Mouse (Mus musculus): Measurements from ENCODE around the gene Brap. TPM values are rescaled to one million over a fixed set of nuclear protein-coding genes. Genes with fewer than 3 reads are reported as not detected.
"Not testable (repeated sequence)": the region's sequence is repeated elsewhere in the genome, so short reads cannot be mapped to it uniquely, and the experiment has no call there.

Gene Brap
- total and polyA plus RNA-seq, 3 experiments: 16.6 to 29.8 (median 27.8) TPM

- Histone ChIP-seq H3K4me1 (ENCODE audit: control insufficient read depth, insufficient read depth, low read length) (0 out of 2 replicates have a peak, but pooled peaks cover 1% of the 10 kb centered on the region), H3K4me3 (no peak overlapping the region), H3K27me3 (ENCODE audit: control insufficient read depth, insufficient read depth, low read length) (no peaks in the 10 kb centered on the region), H3K79me2 (replicated peaks; ENCODE audit: control insufficient read depth, insufficient read depth, low read length) (no peaks in the 10 kb centered on the region), H3K27ac (no peak overlapping the region), H3K9ac (ENCODE audit: low read depth, low read length) (no peak overlapping the region), H3K36me3 (ENCODE audit: control insufficient read depth, insufficient read depth, low read length) (no peaks in the 10 kb centered on the region)
- TF ChIP-seq CTCF (IDR thresholded peaks at IDR 0.05) (no peak), POLR2A (IDR thresholded peaks at IDR 0.05; ENCODE audit: insufficient read depth, low read depth, low read length) (no peak), EP300 (IDR thresholded peaks at IDR 0.05; ENCODE audit: insufficient read depth, low read depth, low read length) (no peak)
- intact Hi-C loops (cut with DNase I): no loop called here
- WGBS: 91% methylated on average over 3 of the region's 3 CpGs
- no peak for DNase-seq
Measured at GRCm38 (mm10) chr5:121623241-121623640, 37.1 kb upstream of the Brap start.

- no peaks in the 10 kb centered on the region for H3K4me1 ChIP-seq (ENCODE audit: control insufficient read depth, insufficient read depth, low read length)
- no peaks in the 10 kb centered on the region for H3K36me3 ChIP-seq (ENCODE audit: control insufficient read depth, insufficient read depth, low read length)
- no peak overlapping the region for H3K27ac ChIP-seq
- no peak overlapping the region for H3K4me3 ChIP-seq
- no peaks in the 10 kb centered on the region for H3K79me2 ChIP-seq (replicated peaks; ENCODE audit: control insufficient read depth, insufficient read depth, low read length)
- 4% methylated on average over 1 of the region's 1 CpGs for WGBS
- H3K27me3 ChIP-seq (ENCODE audit: control insufficient read depth, insufficient read depth, low read length): no peaks in the 10 kb centered on the region
- TF ChIP-seq POLR2A (IDR thresholded peaks at IDR 0.05; ENCODE audit: insufficient read depth, low read depth, low read length) (no peak), EP300 (IDR thresholded peaks at IDR 0.05; ENCODE audit: insufficient read depth, low read depth, low read length) (no peak), CTCF (IDR thresholded peaks at IDR 0.05) (peak; percentile 97)
- peak; percentile 60 to 81 for DNase-seq
- intact Hi-C loops (cut with DNase I): loop anchor here (5.0 kb wide), 1 partner anchor 214 kb away; no protein-coding TSS in a partner anchor
- H3K9ac ChIP-seq (ENCODE audit: low read depth, low read length): no peak overlapping the region
Measured at GRCm38 (mm10) chr5:121627871-121628270, 32.5 kb upstream of the Brap start.

- H3K36me3 ChIP-seq (ENCODE audit: control insufficient read depth, insufficient read depth, low read length); H3K4me1 ChIP-seq (ENCODE audit: control insufficient read depth, insufficient read depth, low read length); DNase-seq; H3K9ac ChIP-seq (ENCODE audit: low read depth, low read length); H3K79me2 ChIP-seq (replicated peaks; ENCODE audit: control insufficient read depth, insufficient read depth, low read length); H3K27ac ChIP-seq; H3K4me3 ChIP-seq; H3K27me3 ChIP-seq (ENCODE audit: control insufficient read depth, insufficient read depth, low read length); intact Hi-C loops (cut with DNase I): not testable (repeated sequence)
- TF ChIP-seq CTCF (IDR thresholded peaks at IDR 0.05): peak; percentile 26; the same call in 1 of the 2 replicates
- 64% methylated on average over 9 of the region's 9 CpGs for WGBS
Measured at GRCm38 (mm10) chr5:121631106-121631647, 29.2 kb upstream of the Brap start.

- H3K4me3 ChIP-seq: no peak overlapping the region
- no peaks in the 10 kb centered on the region for H3K79me2 ChIP-seq (replicated peaks; ENCODE audit: control insufficient read depth, insufficient read depth, low read length)
- no peaks in the 10 kb centered on the region for H3K4me1 ChIP-seq (ENCODE audit: control insufficient read depth, insufficient read depth, low read length)
- intact Hi-C loops (cut with DNase I): no loop called here
- H3K36me3 ChIP-seq (ENCODE audit: control insufficient read depth, insufficient read depth, low read length): no peaks in the 10 kb centered on the region
- no peak for TF ChIP-seq CTCF (IDR thresholded peaks at IDR 0.05)
- no peak for TF ChIP-seq POLR2A (IDR thresholded peaks at IDR 0.05; ENCODE audit: insufficient read depth, low read depth, low read length)
- no peak for TF ChIP-seq EP300 (IDR thresholded peaks at IDR 0.05; ENCODE audit: insufficient read depth, low read depth, low read length)
- H3K27me3 ChIP-seq (ENCODE audit: control insufficient read depth, insufficient read depth, low read length): no peaks in the 10 kb centered on the region
- 49% methylated on average over 3 of the region's 3 CpGs for WGBS
- H3K9ac ChIP-seq (ENCODE audit: low read depth, low read length): no peak overlapping the region
- no peak for DNase-seq
- H3K27ac ChIP-seq: no peak overlapping the region
Measured at GRCm38 (mm10) chr5:121632804-121633203, 27.6 kb upstream of the Brap start.

GRCm38 (mm10) chr5:121634668-121635067, 25.7 kb upstream of the Brap start:
- no peaks in the 10 kb centered on the region for H3K4me1 ChIP-seq (ENCODE audit: control insufficient read depth, insufficient read depth, low read length)
- no peak overlapping the region for H3K27ac ChIP-seq
- no peak overlapping the region for H3K9ac ChIP-seq (ENCODE audit: low read depth, low read length)
- TF ChIP-seq POLR2A (IDR thresholded peaks at IDR 0.05; ENCODE audit: insufficient read depth, low read depth, low read length): no peak
- no peak for TF ChIP-seq EP300 (IDR thresholded peaks at IDR 0.05; ENCODE audit: insufficient read depth, low read depth, low read length)
- no peak for TF ChIP-seq CTCF (IDR thresholded peaks at IDR 0.05)
- DNase-seq: no peak
- H3K36me3 ChIP-seq (ENCODE audit: control insufficient read depth, insufficient read depth, low read length): no peaks in the 10 kb centered on the region
- no peak overlapping the region for H3K4me3 ChIP-seq
- no peaks in the 10 kb centered on the region for H3K79me2 ChIP-seq (replicated peaks; ENCODE audit: control insufficient read depth, insufficient read depth, low read length)
- intact Hi-C loops (cut with DNase I): no loop called here
- no peaks in the 10 kb centered on the region for H3K27me3 ChIP-seq (ENCODE audit: control insufficient read depth, insufficient read depth, low read length)
- 85% methylated on average over 5 of the region's 5 CpGs for WGBS

GRCm38 (mm10) chr5:121637296-121637695, 23.1 kb upstream of the Brap start:
- no peak for DNase-seq
- H3K79me2 ChIP-seq (replicated peaks; ENCODE audit: control insufficient read depth, insufficient read depth, low read length): no peaks in the 10 kb centered on the region
- intact Hi-C loops (cut with DNase I): no loop called here
- H3K4me3 ChIP-seq: no peak overlapping the region
- no peaks in the 10 kb centered on the region for H3K27me3 ChIP-seq (ENCODE audit: control insufficient read depth, insufficient read depth, low read length)
- TF ChIP-seq POLR2A (IDR thresholded peaks at IDR 0.05; ENCODE audit: insufficient read depth, low read depth, low read length): no peak
- no peak for TF ChIP-seq CTCF (IDR thresholded peaks at IDR 0.05)
- no peak for TF ChIP-seq EP300 (IDR thresholded peaks at IDR 0.05; ENCODE audit: insufficient read depth, low read depth, low read length)
- WGBS: 79% methylated on average over 6 of the region's 6 CpGs
- no peaks in the 10 kb centered on the region for H3K4me1 ChIP-seq (ENCODE audit: control insufficient read depth, insufficient read depth, low read length)
- no peak overlapping the region for H3K9ac ChIP-seq (ENCODE audit: low read depth, low read length)
- H3K36me3 ChIP-seq (ENCODE audit: control insufficient read depth, insufficient read depth, low read length): no peaks in the 10 kb centered on the region
- H3K27ac ChIP-seq: no peak overlapping the region

Data from heart, adult 2 months (tissue).